Mouse (Mus musculus) forebrain, embryonic 11.5 days (tissue): ENCODE data around the gene Tepp. TPM values are rescaled to one million over a fixed set of nuclear protein-coding genes. Genes with fewer than 3 reads are reported as not detected.

Experiments
- ATAC-seq: fragments of 200-750 bp; cut with Nextera tagmentation; replicated peaks from 2 replicates; pipeline ENCODE4 v1.8.0; 2017; ENCODE audit warnings: moderate TSS enrichment; ENCODE audit not compliant: low FRiP score
- DNase-seq: peaks from one replicate; pipeline ENCODE4 v3.0.0-alpha.2; 2017; ENCODE audit warnings: low spot score
- H3K27ac ChIP-seq: fragments of 300-500 bp; sonication (generic); 2 replicates; pipeline ENCODE4 v1.5.1; 2014; ENCODE audit warnings: low read depth, low read length
- H3K27me3 ChIP-seq: fragments of 300-500 bp; sonication (generic); 2 replicates; pipeline ENCODE4 v1.6.1; 2014; ENCODE audit warnings: mild to moderate bottlenecking, low read length, mixed read lengths; ENCODE audit not compliant: control insufficient read depth, insufficient read depth
- H3K36me3 ChIP-seq: fragments of 300-500 bp; sonication (generic); 2 replicates; pipeline ENCODE4 v1.6.1; 2014; ENCODE audit warnings: mild to moderate bottlenecking, low read length, moderate library complexity, mixed read lengths; ENCODE audit not compliant: control insufficient read depth, insufficient read depth
- H3K4me1 ChIP-seq: fragments of 300-500 bp; sonication (generic); replicated peaks from 2 replicates; pipeline ENCODE4 v1.6.1; 2014; ENCODE audit warnings: low read length, mixed read lengths; ENCODE audit not compliant: control insufficient read depth, insufficient read depth
- H3K4me2 ChIP-seq: fragments of 300-500 bp; sonication (generic); 2 replicates; pipeline ENCODE4 v1.6.1; 2014; ENCODE audit warnings: low read depth, mild to moderate bottlenecking, low read length, moderate library complexity, mixed read lengths; ENCODE audit not compliant: severe bottlenecking
- H3K4me3 ChIP-seq: fragments of 300-500 bp; sonication (generic); 2 replicates; pipeline ENCODE4 v1.5.1; 2014; ENCODE audit warnings: low read depth, low read length
- H3K9ac ChIP-seq: fragments of 300-500 bp; sonication (generic); 2 replicates; pipeline ENCODE4 v1.6.1; 2014; ENCODE audit warnings: low read length
- H3K9me3 ChIP-seq: fragments of 300-500 bp; sonication (generic); 2 replicates; pipeline ENCODE4 v1.6.1; 2016; ENCODE audit warnings: low read length, mixed read lengths; ENCODE audit not compliant: control insufficient read depth
- WGBS: fragments of 180-500 bp; shearing (Covaris S2); extraction: QIAGEN DNeasy Blood & Tissue Kit; methylation state at CpG from one replicate; pipeline ENCODE4 v1.1.7; 2014; 5-methylcytosine and 5-hydroxymethylcytosine counted together
- polyA plus RNA-seq: library from polyadenylated mRNA; unstranded; fragments of >200 nt; fragmentation: Nextera tagmentation; extraction: Ambion mirVana; gene quantifications from 2 replicates; pipeline ENCODE4 v1.2.1, GENCODE M21; 2014

Tepp gene
- polyA plus RNA-seq, 1 experiment from 2014 or later = not detected

DNA sequence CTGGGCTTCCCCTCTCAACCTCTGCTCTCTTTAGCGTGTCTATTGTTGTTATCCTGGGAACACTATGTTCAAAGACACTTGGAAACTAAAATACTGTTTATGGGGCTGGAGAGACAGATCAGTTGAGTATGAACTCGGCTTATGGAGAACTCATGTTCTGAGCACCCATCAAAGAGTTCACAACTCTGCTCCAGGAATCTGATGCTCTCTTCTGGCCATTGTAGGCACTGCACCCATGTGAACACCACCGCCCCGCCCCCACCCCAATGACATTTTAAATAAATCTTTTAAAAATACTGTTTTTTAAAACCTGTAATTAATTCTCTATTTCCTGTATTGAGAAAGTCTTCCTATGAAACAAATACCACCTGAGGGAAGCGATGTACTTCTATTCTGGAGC lies 8.0 kb upstream of the Tepp start:
- H3K4me1 ChIP-seq = no peaks in the 10 kb centered on the region
- WGBS = 34% methylated on average over 5 of the region's 5 CpGs
- no peaks in the 10 kb centered on the region for H3K36me3 ChIP-seq
- H3K27ac ChIP-seq = no peak overlapping the region
- H3K4me2 ChIP-seq = no peak overlapping the region
- H3K9ac ChIP-seq = no peak overlapping the region
- H3K27me3 ChIP-seq = no peaks in the 10 kb centered on the region
- H3K4me3 ChIP-seq = no peak overlapping the region
- DNase-seq = no peak
- no peaks in the 10 kb centered on the region for H3K9me3 ChIP-seq
- no peak for ATAC-seq

DNA sequence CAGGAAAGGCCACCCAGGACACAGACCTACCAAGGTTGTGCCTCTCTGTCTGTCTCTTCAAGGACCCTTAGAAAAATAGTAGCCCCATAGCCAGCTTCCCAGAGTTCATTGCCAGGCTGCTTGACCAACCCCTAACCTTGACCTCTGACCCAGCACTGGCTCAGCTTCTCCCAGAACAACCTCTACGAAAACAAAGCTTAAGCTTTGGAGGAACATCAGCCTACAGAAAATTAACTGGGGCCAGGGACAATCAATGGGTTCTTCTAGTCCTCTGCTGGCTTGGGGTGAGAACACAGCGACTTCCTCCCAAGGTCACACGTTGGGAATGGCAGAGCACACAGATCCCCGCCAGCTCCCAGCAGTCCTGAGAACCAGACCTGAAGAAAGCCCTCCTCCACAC lies 4.8 kb upstream of the Tepp start:
- Histone ChIP-seq H3K4me3 (no peak overlapping the region), H3K27ac (no peak overlapping the region), H3K9ac (no peak overlapping the region), H3K27me3 (no peaks in the 10 kb centered on the region), H3K4me2 (no peak overlapping the region), H3K4me1 (no peaks in the 10 kb centered on the region; the same call in 1 of the 2 replicates), H3K36me3 (no peaks in the 10 kb centered on the region), H3K9me3 (no peaks in the 10 kb centered on the region)
- DNase-seq = no peak
- ATAC-seq = no peak
- 75% methylated on average over 4 of the region's 4 CpGs for WGBS

DNA sequence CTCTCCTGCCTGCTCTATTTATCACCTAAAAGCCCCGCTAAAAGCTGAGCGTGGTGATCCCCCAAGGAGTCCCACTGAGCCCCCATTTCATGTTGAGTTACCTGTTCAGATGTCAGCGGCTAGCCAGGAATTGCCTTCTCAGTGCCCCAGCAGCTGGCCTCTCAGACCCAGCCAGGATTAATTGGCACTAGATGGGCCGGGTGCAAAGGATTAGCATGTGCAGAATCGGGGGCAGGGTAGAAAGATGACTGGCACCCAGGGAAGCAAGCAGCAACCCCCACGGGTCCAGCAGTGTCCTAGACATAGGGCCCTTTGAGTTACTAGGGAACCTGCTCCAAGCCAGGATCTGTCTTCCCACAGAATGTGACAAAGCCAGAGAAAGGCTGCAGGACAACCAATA lies 3.9 kb upstream of the Tepp start, which contains the start of gene Cngb1:
Cngb1 (minus strand) TSS at position 155 of the 400 bp plus-strand sequence.
- ATAC-seq = no peak
- H3K4me1 ChIP-seq = peaks cover 3% of the 10 kb centered on the region; the same call in 1 of the 2 replicates
- H3K9ac ChIP-seq = no peak within 1 kb of the TSS
- H3K4me3 ChIP-seq = no peak within 1 kb of the TSS
- H3K27ac ChIP-seq = no peak within 1 kb of the TSS
- 47% methylated on average over 6 of the region's 6 CpGs for WGBS
- H3K4me2 ChIP-seq = no peak within 1 kb of the TSS
- H3K27me3 ChIP-seq = no peaks in the 10 kb centered on the region
- no peaks in the 10 kb centered on the region for H3K36me3 ChIP-seq
- no peaks in the 10 kb centered on the region for H3K9me3 ChIP-seq
- DNase-seq = no peak

DNA sequence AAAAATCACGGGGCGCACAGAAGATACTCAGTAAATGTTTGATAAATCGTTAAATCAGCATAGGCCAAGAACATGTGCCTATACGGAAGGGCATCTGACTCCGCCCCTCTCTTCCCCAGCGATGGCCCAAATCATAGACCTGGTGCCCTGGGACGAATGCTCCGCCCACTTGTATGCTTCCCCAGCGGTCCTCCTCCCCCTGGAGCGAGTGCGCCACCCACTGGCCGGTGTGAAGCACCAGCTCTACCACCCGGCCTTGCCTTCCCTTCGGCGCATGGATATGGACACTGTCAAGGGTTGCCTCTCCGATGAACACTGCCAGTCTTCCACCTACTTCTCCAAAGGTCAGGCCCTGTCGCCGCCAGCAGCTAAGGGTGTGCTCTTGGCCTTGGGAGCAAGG lies 2.5 kb downstream of the Tepp start:
- DNase-seq (no peak), ATAC-seq (no peak)
- no peak overlapping the region for H3K9ac ChIP-seq
- peaks cover 3% of the 10 kb centered on the region; the same call in 1 of the 2 replicates for H3K4me1 ChIP-seq
- H3K27ac ChIP-seq = no peak overlapping the region
- no peak overlapping the region for H3K4me2 ChIP-seq
- H3K9me3 ChIP-seq = no peaks in the 10 kb centered on the region
- H3K4me3 ChIP-seq = no peak overlapping the region
- no peaks in the 10 kb centered on the region for H3K27me3 ChIP-seq
- no peaks in the 10 kb centered on the region for H3K36me3 ChIP-seq
- WGBS = 63% methylated on average over 18 of the region's 18 CpGs

DNA sequence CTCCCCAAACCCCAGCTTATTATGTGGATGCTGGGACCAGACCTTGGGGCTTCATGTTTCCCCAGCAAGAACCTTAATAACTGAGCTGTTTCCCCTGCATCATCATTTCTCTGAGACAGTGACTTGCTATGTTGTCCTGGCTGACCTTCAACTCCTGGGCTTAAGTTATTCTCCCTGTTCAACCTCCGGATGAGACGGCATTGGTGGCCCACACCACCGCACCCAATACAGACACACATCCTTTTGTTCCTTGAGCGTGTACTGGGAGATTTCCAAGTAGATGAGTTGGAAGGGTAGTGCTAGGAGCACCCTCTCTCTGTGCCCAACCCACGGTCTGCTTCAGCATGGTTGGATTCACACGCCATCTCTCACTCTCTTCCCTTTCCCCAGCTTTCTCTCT lies 3.5 kb downstream of the Tepp start:
- Histone ChIP-seq H3K4me3 (no peak overlapping the region), H3K9me3 (no peaks in the 10 kb centered on the region), H3K4me1 (peaks cover 3% of the 10 kb centered on the region; the same call in 1 of the 2 replicates), H3K27me3 (no peaks in the 10 kb centered on the region), H3K36me3 (no peaks in the 10 kb centered on the region), H3K4me2 (no peak overlapping the region), H3K27ac (no peak overlapping the region), H3K9ac (no peak overlapping the region)
- DNase-seq (no peak), ATAC-seq (no peak)
- WGBS = 86% methylated on average over 6 of the region's 6 CpGs

DNA sequence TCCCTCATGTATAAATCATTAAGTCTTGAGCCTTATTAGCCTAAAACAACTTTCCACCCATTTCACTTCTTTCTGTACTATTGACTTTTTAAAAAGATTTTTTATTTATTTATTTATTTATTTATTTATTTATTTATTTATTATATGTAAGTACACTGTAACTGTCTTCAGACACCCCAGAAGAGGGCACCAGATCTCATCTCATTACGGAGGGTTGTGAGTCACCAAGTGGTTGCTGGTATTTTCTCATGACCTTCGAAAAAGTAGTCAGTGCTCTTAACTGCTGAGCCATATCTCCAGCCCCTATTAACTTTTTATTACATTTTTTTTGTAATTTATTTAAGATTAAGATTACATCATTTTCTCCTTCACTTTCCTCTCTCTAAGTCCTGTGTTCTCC lies 4.3 kb downstream of the Tepp start:
- 83% methylated on average over 2 of the region's 2 CpGs for WGBS
- H3K27me3 ChIP-seq = no peaks in the 10 kb centered on the region

DNA sequence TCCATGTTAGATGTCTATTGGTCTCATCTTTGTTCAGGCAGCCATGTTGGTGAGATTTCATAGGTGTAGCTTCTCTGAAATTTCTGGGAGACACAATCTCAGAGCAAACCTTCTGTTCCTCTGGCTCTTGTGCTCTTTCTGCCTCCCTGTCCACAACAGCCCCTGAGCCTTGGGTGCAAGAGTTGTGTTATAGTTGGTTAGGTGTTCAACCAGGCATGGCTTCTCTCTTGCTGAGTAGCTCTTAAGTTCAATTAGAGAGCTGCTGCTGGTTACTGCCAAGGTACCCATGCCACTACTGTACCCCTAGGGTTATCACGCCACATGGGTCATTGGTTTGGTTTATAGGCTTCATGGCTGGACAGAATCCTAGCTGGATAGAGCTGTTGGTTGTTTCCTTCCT lies 5.0 kb downstream of the Tepp start:
- no peak overlapping the region for H3K4me3 ChIP-seq
- ATAC-seq (no peak), DNase-seq (no peak)
- H3K36me3 ChIP-seq = no peaks in the 10 kb centered on the region
- H3K4me1 ChIP-seq = peaks cover 3% of the 10 kb centered on the region; the same call in 1 of the 2 replicates
- H3K9ac ChIP-seq = no peak overlapping the region
- H3K27me3 ChIP-seq = no peaks in the 10 kb centered on the region
- 88% methylated on average over 1 of the region's 1 CpGs for WGBS
- no peaks in the 10 kb centered on the region for H3K9me3 ChIP-seq
- no peak overlapping the region for H3K4me2 ChIP-seq
- no peak overlapping the region for H3K27ac ChIP-seq

More for the DNA sequence above, 4.3 kb downstream of the Tepp start:
- ATAC-seq = no peak
- no peak overlapping the region for H3K9ac ChIP-seq
- H3K4me1 ChIP-seq = peaks cover 3% of the 10 kb centered on the region; the same call in 1 of the 2 replicates
- H3K36me3 ChIP-seq = no peaks in the 10 kb centered on the region
- H3K4me2 ChIP-seq = no peak overlapping the region
- no peak overlapping the region for H3K4me3 ChIP-seq
- DNase-seq = no peak
- no peaks in the 10 kb centered on the region for H3K9me3 ChIP-seq
- no peak overlapping the region for H3K27ac ChIP-seq

DNA sequence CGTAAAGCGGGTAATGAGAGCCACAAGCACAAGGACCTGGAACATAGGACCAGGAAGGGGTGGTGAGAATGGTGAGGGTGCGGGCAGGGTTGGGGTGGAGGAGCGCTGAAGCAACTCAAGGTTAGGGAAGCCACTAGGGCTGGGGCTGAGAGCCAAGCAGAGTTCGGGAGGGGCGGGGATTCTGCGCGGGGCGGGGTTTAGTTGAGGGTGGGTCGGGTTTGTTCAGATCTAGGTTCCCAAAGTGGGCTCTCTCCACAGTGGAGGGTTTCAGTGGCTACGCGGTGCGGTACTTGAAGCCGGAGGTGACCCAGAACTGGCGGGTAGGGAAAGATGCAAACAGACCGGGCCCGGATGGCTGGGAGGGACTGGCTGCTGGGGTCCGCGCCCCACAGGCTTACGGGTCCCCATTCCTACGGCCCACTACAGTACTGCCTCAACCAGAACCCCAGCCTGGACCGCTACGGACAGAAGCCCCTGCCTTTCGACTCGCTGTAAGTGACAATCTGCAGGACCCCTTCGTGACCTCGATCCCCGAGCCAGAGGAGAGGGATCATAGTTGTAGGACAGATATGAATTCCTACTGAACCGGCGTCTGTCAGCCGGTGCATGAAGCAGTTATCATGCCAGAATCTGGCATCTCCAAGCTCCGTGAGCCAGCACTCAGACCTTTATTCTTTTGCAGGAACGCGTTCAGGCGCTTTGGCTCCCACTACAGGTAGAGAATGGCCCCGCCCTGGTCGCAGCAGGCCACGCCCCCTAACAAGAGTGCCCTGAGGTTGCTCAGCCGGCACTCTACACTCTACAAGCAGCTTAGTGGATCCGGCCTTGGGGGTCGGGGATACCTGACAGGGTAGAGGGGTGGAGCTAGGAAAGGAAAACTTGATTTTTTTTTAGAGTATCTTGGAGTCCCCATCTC lies 10.1 kb downstream of the Tepp start:
- peak overlapping the region; percentile 58 for H3K4me2 ChIP-seq
- peak; percentile 74 for ATAC-seq
- H3K27ac ChIP-seq = no peak overlapping the region
- peak overlapping the region; percentile 47; the same call in 1 of the 2 replicates for H3K9ac ChIP-seq
- H3K27me3 ChIP-seq = no peaks in the 10 kb centered on the region
- no peaks in the 10 kb centered on the region for H3K9me3 ChIP-seq
- peak; percentile 74 for DNase-seq
- H3K4me3 ChIP-seq = peak overlapping the region; percentile 32
- no peaks in the 10 kb centered on the region; the same call in 1 of the 2 replicates for H3K36me3 ChIP-seq
- 2% methylated on average over 41 of the region's 41 CpGs for WGBS
- H3K4me1 ChIP-seq = peaks cover 4% of the 10 kb centered on the region; the same call in 1 of the 2 replicates
